In genomic region chr2:75767871-75768558, GRCm38 (mm10) we compare ENCODE assay signal across 9 mouse cellular contexts.
DNase-seq lines count a peak whose midpoint lies in the region; ATAC-seq and TF ChIP-seq lines count a peak whose summit lies in the region.
"Had no signal": no experiment of that assay in that cellular context is flagged by ENCODE, and none has a peak within 500 bp of the region (broad histone marks: within the 10 kb centered on the region; RNA-seq: fewer than 3 reads in every experiment).

No protein-coding gene starts in this region.

- H3K36me3 ChIP-seq in hindbrain, embryonic 10.5 days = no peaks in the 10 kb centered on the region
- no peaks in the 10 kb centered on the region for H3K36me3 ChIP-seq in hindbrain, embryonic 13.5 days
- H3K36me3 ChIP-seq in intestine, postnatal 0 days (ENCODE audit: control insufficient read depth, insufficient read depth) = no peaks in the 10 kb centered on the region
- H3K36me3 ChIP-seq in lung, postnatal 0 days (ENCODE audit: insufficient read depth, low read length) = no peaks in the 10 kb centered on the region
- H3K36me3 ChIP-seq: limb, embryonic 12.5 days had no signal

- H3K4me2 ChIP-seq in hindbrain, embryonic 13.5 days = no peak overlapping the region
- 0 out of 2 replicates have a peak overlapping the region, but pooled peaks have one; percentile 6 for H3K4me2 ChIP-seq in intestine, postnatal 0 days (replicated peaks; ENCODE audit: low read depth)
- H3K4me2 ChIP-seq in lung, postnatal 0 days (replicated peaks; ENCODE audit: low read depth, low read length) = 0 out of 2 replicates have a peak overlapping the region, but pooled peaks have one; percentile 6
- H3K4me2 ChIP-seq: limb, embryonic 12.5 days had no signal

- H3K9me3 ChIP-seq in hindbrain, embryonic 10.5 days = no peaks in the 10 kb centered on the region
- no peaks in the 10 kb centered on the region for H3K9me3 ChIP-seq in hindbrain, embryonic 13.5 days
- H3K9me3 ChIP-seq in intestine, postnatal 0 days (ENCODE audit: control insufficient read depth) = no peaks in the 10 kb centered on the region
- no peaks in the 10 kb centered on the region for H3K9me3 ChIP-seq in lung, postnatal 0 days (ENCODE audit: low read length)
- H3K9me3 ChIP-seq: limb, embryonic 12.5 days had no signal

- WGBS in hindbrain, embryonic 10.5 days = 62% methylated on average over 7 of the region's 7 CpGs
- 51% methylated on average over 7 of the region's 7 CpGs for WGBS in hindbrain, embryonic 13.5 days
- 42% methylated on average over 7 of the region's 7 CpGs for WGBS in intestine, postnatal 0 days
- WGBS in lung, postnatal 0 days = 42% methylated on average over 7 of the region's 7 CpGs

- no peak overlapping the region for H3K9ac ChIP-seq in hindbrain, embryonic 13.5 days
- H3K9ac ChIP-seq in intestine, postnatal 0 days (ENCODE audit: low read depth, low read length) = no peak overlapping the region
- no peak overlapping the region for H3K9ac ChIP-seq in lung, postnatal 0 days (replicated peaks; ENCODE audit: low read depth)
- H3K9ac ChIP-seq: limb, embryonic 12.5 days had no signal

- no peak for ATAC-seq in hindbrain, embryonic 13.5 days (ENCODE audit: low FRiP score)
- ATAC-seq in common myeloid progenitor, adult 5-6 weeks (replicated peaks; ENCODE audit: low read depth, poor library complexity, severe bottlenecking) = peak; percentile 70
- peak; percentile 76 for ATAC-seq in intestine, postnatal 0 days
- peak; percentile 47 for ATAC-seq in lung, postnatal 0 days

- no peak overlapping the region for H3K4me3 ChIP-seq in hindbrain, embryonic 10.5 days
- no peak overlapping the region for H3K4me3 ChIP-seq in hindbrain, embryonic 13.5 days
- H3K4me3 ChIP-seq in intestine, postnatal 0 days (ENCODE audit: low read depth, low read length) = no peak overlapping the region
- H3K4me3 ChIP-seq in lung, postnatal 0 days (ENCODE audit: low read depth, low read length) = no peak overlapping the region
- H3K4me3 ChIP-seq: limb, embryonic 12.5 days had no signal

- no peak for DNase-seq in hindbrain, embryonic 10.5 days (ENCODE audit: low spot score)
- DNase-seq in lung, postnatal 0 days (ENCODE audit: low spot score) = peak; percentile 95
- no peak for DNase-seq in cerebellum, adult 9-11 months
- DNase-seq in left cerebral cortex, adult 9 months (ENCODE audit: low spot score in 2 of 2) = no peak
- no peak for DNase-seq in cerebellum, adult 9-10 months

- no peak for TF ChIP-seq CTCF in intestine, postnatal 0 days (IDR thresholded peaks at IDR 0.05; ENCODE audit: low read depth)
- TF ChIP-seq CTCF in lung, postnatal 0 days (IDR thresholded peaks at IDR 0.05) = no peak

- peak; percentile 95 for TF ChIP-seq EP300 in lung, postnatal 0 days (IDR thresholded peaks at IDR 0.05)

- H3K4me1 ChIP-seq in hindbrain, embryonic 10.5 days (replicated peaks) = peaks cover 28% of the 10 kb centered on the region
- peaks cover 9% of the 10 kb centered on the region for H3K4me1 ChIP-seq in hindbrain, embryonic 13.5 days (replicated peaks)
- H3K4me1 ChIP-seq in intestine, postnatal 0 days (replicated peaks; ENCODE audit: control insufficient read depth, insufficient read depth, low read length) = peaks cover 9% of the 10 kb centered on the region; the same call in 1 of the 2 replicates
- peaks cover 3% of the 10 kb centered on the region; the same call in 1 of the 2 replicates for H3K4me1 ChIP-seq in lung, postnatal 0 days (ENCODE audit: insufficient read depth, low read depth, low read length)

- H3K27me3 ChIP-seq in hindbrain, embryonic 10.5 days (ENCODE audit: insufficient read depth, poor library complexity, severe bottlenecking) = no peaks in the 10 kb centered on the region
- H3K27me3 ChIP-seq in hindbrain, embryonic 13.5 days = no peaks in the 10 kb centered on the region
- no peaks in the 10 kb centered on the region for H3K27me3 ChIP-seq in intestine, postnatal 0 days (replicated peaks; ENCODE audit: control insufficient read depth, insufficient read depth, low read length)
- H3K27me3 ChIP-seq in lung, postnatal 0 days (replicated peaks; ENCODE audit: insufficient read depth, low read length) = no peaks in the 10 kb centered on the region
- H3K27me3 ChIP-seq: limb, embryonic 12.5 days had no signal

- H3K27ac ChIP-seq in hindbrain, embryonic 10.5 days = peak overlapping the region; percentile 35; the same call in 1 of the 2 replicates
- no peak overlapping the region for H3K27ac ChIP-seq in hindbrain, embryonic 13.5 days
- H3K27ac ChIP-seq in intestine, postnatal 0 days (ENCODE audit: low read depth, low read length) = peak overlapping the region; percentile 42; the same call in 1 of the 2 replicates
- peak overlapping the region; percentile 79 for H3K27ac ChIP-seq in lung, postnatal 0 days (ENCODE audit: low read length)
- H3K27ac ChIP-seq: limb, embryonic 12.5 days had no signal
